Mouse (Mus musculus) lung, postnatal 0 days (tissue): ENCODE results near the gene Cdk6. TPM values are rescaled to one million over a fixed set of nuclear protein-coding genes. Genes with fewer than 3 reads are reported as not detected.

Source experiments
- ATAC-seq: fragments of 200-750 bp; cut with Nextera tagmentation; 2 replicates; pipeline ENCODE4 v1.8.0; 2017; ENCODE audit warnings: moderate library complexity
- DNase-seq: peaks from one replicate; pipeline ENCODE4 v3.0.0-alpha.2; 2016; ENCODE audit warnings: low spot score
- H3K27ac ChIP-seq: fragments of 300-500 bp; sonication (generic); 2 replicates; pipeline ENCODE4 v1.5.1; 2014; ENCODE audit warnings: antibody characterized with exemption, mild to moderate bottlenecking, low read length, mixed read lengths
- H3K27me3 ChIP-seq: fragments of 300-500 bp; sonication (generic); replicated peaks from 2 replicates; pipeline ENCODE4 v1.6.1; 2014; ENCODE audit warnings: low read length, mixed read lengths; ENCODE audit not compliant: insufficient read depth
- H3K36me3 ChIP-seq: fragments of 300-500 bp; sonication (generic); 2 replicates; pipeline ENCODE4 v1.6.1; 2014; ENCODE audit warnings: low read length, mixed read lengths; ENCODE audit not compliant: insufficient read depth
- H3K4me1 ChIP-seq: fragments of 300-500 bp; sonication (generic); 2 replicates; pipeline ENCODE4 v1.6.1; 2014; ENCODE audit warnings: antibody characterized with exemption, low read depth, low read length, mixed read lengths; ENCODE audit not compliant: insufficient read depth
- H3K4me2 ChIP-seq: fragments of 300-500 bp; sonication (generic); replicated peaks from 2 replicates; pipeline ENCODE4 v1.6.1; 2014; ENCODE audit warnings: low read depth, mild to moderate bottlenecking, low read length, moderate library complexity, mixed read lengths
- H3K4me3 ChIP-seq: fragments of 300-500 bp; sonication (generic); 2 replicates; pipeline ENCODE4 v1.5.1; 2014; ENCODE audit warnings: low read depth, low read length
- H3K9ac ChIP-seq: fragments of 300-500 bp; sonication (generic); replicated peaks from 2 replicates; pipeline ENCODE4 v1.6.1; 2014; ENCODE audit warnings: low read depth, mild to moderate bottlenecking
- H3K9me3 ChIP-seq: fragments of 300-500 bp; sonication (generic); 2 replicates; pipeline ENCODE4 v1.6.1; 2016; ENCODE audit warnings: low read length, mixed read lengths
- CTCF ChIP-seq: IDR thresholded peaks from 2 replicates; pipeline ENCODE4 v1.5.1; 2016; ENCODE audit warnings: antibody characterized with exemption, mild to moderate bottlenecking
- EP300 ChIP-seq: IDR thresholded peaks from 2 replicates; pipeline ENCODE4 v1.6.1; 2016; ENCODE audit warnings: antibody characterized with exemption, mild to moderate bottlenecking, control low read depth
- WGBS: fragments of 180-500 bp; shearing (Covaris S2); extraction: QIAGEN DNeasy Blood & Tissue Kit; methylation state at CpG from one replicate; pipeline ENCODE4 v1.1.7; 2014; 5-methylcytosine and 5-hydroxymethylcytosine counted together
- polyA plus RNA-seq: library from polyadenylated mRNA; unstranded; fragments of >200 nt; fragmentation: Nextera tagmentation; extraction: Ambion mirVana; gene quantifications from 2 replicates; pipeline ENCODE4 v1.2.1, GENCODE M21; 2015

Cdk6 gene
- polyA plus RNA-seq, 1 experiment from 2014 or later, result 19.7 TPM

- H3K27me3 ChIP-seq, result no peaks in the 10 kb centered on the region
- no peak overlapping the region for H3K27ac ChIP-seq
- TF ChIP-seq EP300, result no peak
- no peak for TF ChIP-seq CTCF
- H3K4me3 ChIP-seq, result no peak overlapping the region
- no peak overlapping the region for H3K9ac ChIP-seq
- 93% methylated on average over 1 of the region's 1 CpGs for WGBS
- H3K4me1 ChIP-seq, result no peaks in the 10 kb centered on the region
- ATAC-seq, result no peak
- H3K36me3 ChIP-seq, result peaks cover 6% of the 10 kb centered on the region; the same call in 1 of the 2 replicates
- no peak for DNase-seq
- H3K9me3 ChIP-seq, result no peaks in the 10 kb centered on the region
- no peak overlapping the region for H3K4me2 ChIP-seq
Observed at GRCm38 (mm10) chr5:3551481-3551880, 210.2 kb downstream of the Cdk6 start.

GRCm38 (mm10) chr5:3554198-3554597, 212.9 kb downstream of the Cdk6 start:
- no peak for ATAC-seq
- WGBS, result 88% methylated on average over 2 of the region's 2 CpGs

GRCm38 (mm10) chr5:3571266-3571665, 230.0 kb downstream of the Cdk6 start, which contains the start of gene 1700109H08Rik:
Gene 1700109H08Rik, plus strand, starts transcription at chr5:3571566.
- no peak for DNase-seq
- ATAC-seq, result no peak
- Histone ChIP-seq H3K36me3 (peaks cover 39% of the 10 kb centered on the region), H3K9ac (no peak within 1 kb of the TSS), H3K4me1 (no peaks in the 10 kb centered on the region), H3K9me3 (no peaks in the 10 kb centered on the region), H3K27ac (no peak within 1 kb of the TSS), H3K4me3 (no peak within 1 kb of the TSS), H3K27me3 (no peaks in the 10 kb centered on the region), H3K4me2 (no peak within 1 kb of the TSS)
- 93% methylated on average over 4 of the region's 4 CpGs for WGBS
- TF ChIP-seq EP300, result no peak
- TF ChIP-seq CTCF, result no peak

More at GRCm38 (mm10) chr5:3554198-3554597, 212.9 kb downstream of the Cdk6 start:
- no peak overlapping the region for H3K4me3 ChIP-seq
- H3K9me3 ChIP-seq, result no peaks in the 10 kb centered on the region
- no peak overlapping the region for H3K9ac ChIP-seq
- TF ChIP-seq EP300 (no peak), CTCF (no peak)
- H3K4me1 ChIP-seq, result no peaks in the 10 kb centered on the region
- DNase-seq, result no peak
- no peak overlapping the region for H3K4me2 ChIP-seq
- H3K27me3 ChIP-seq, result no peaks in the 10 kb centered on the region
- H3K27ac ChIP-seq, result no peak overlapping the region
- H3K36me3 ChIP-seq, result peaks cover 15% of the 10 kb centered on the region; the same call in 1 of the 2 replicates

GRCm38 (mm10) chr5:3574825-3575224, 233.5 kb downstream of the Cdk6 start:
- no peak overlapping the region for H3K4me3 ChIP-seq
- no peaks in the 10 kb centered on the region for H3K4me1 ChIP-seq
- H3K27me3 ChIP-seq, result no peaks in the 10 kb centered on the region
- peaks cover 56% of the 10 kb centered on the region for H3K36me3 ChIP-seq
- no peak overlapping the region for H3K4me2 ChIP-seq
- DNase-seq (no peak), ATAC-seq (no peak)
- 95% methylated on average over 2 of the region's 2 CpGs for WGBS
- no peak for TF ChIP-seq EP300
- no peak for TF ChIP-seq CTCF
- no peak overlapping the region for H3K27ac ChIP-seq
- no peaks in the 10 kb centered on the region for H3K9me3 ChIP-seq
- H3K9ac ChIP-seq, result no peak overlapping the region

GRCm38 (mm10) chr5:3577939-3578338, 236.7 kb downstream of the Cdk6 start:
- no peak overlapping the region for H3K9ac ChIP-seq
- no peak overlapping the region for H3K4me2 ChIP-seq
- peaks cover 51% of the 10 kb centered on the region for H3K36me3 ChIP-seq
- WGBS, result 97% methylated on average over 2 of the region's 2 CpGs
- TF ChIP-seq CTCF (no peak), EP300 (no peak)
- H3K27me3 ChIP-seq, result no peaks in the 10 kb centered on the region
- H3K4me3 ChIP-seq, result no peak overlapping the region
- DNase-seq, result no peak
- no peak for ATAC-seq
- H3K4me1 ChIP-seq, result no peaks in the 10 kb centered on the region
- no peaks in the 10 kb centered on the region for H3K9me3 ChIP-seq
- H3K27ac ChIP-seq, result no peak overlapping the region

- no peaks in the 10 kb centered on the region for H3K4me1 ChIP-seq
- no peak overlapping the region for H3K4me2 ChIP-seq
- ATAC-seq (no peak), DNase-seq (no peak)
- peaks cover 50% of the 10 kb centered on the region; the same call in 1 of the 2 replicates for H3K36me3 ChIP-seq
- no peak overlapping the region for H3K4me3 ChIP-seq
- H3K9me3 ChIP-seq, result no peaks in the 10 kb centered on the region
- no peak overlapping the region for H3K9ac ChIP-seq
- no peak overlapping the region for H3K27ac ChIP-seq
- TF ChIP-seq EP300 (no peak), CTCF (no peak)
- no peaks in the 10 kb centered on the region for H3K27me3 ChIP-seq
- WGBS, result 91% methylated on average over 7 of the region's 7 CpGs
Observed at GRCm38 (mm10) chr5:3579066-3579465, 237.8 kb downstream of the Cdk6 start.

Other genes with a start within 250 kb of the Cdk6 start
- 21.0 and 22.2 TPM in 2 replicates for gene Fam133b, start 202.3 kb downstream of the Cdk6 start, polyA plus RNA-seq
- 0.84 and 1.2 TPM in 2 replicates for gene 1700109H08Rik, start 230.1 kb downstream of the Cdk6 start, polyA plus RNA-seq